Mouse (Mus musculus) 3134 (cell line): ENCODE data around the gene Rps6kc1.

Source experiments
- DNase-seq: peaks from one replicate; pipeline ENCODE4 v3.0.0-alpha.2; 2011; ENCODE audit warnings: low spot score; ENCODE audit not compliant: insufficient read length; ENCODE audit errors: extremely low read depth

Gene Rps6kc1

DNA sequence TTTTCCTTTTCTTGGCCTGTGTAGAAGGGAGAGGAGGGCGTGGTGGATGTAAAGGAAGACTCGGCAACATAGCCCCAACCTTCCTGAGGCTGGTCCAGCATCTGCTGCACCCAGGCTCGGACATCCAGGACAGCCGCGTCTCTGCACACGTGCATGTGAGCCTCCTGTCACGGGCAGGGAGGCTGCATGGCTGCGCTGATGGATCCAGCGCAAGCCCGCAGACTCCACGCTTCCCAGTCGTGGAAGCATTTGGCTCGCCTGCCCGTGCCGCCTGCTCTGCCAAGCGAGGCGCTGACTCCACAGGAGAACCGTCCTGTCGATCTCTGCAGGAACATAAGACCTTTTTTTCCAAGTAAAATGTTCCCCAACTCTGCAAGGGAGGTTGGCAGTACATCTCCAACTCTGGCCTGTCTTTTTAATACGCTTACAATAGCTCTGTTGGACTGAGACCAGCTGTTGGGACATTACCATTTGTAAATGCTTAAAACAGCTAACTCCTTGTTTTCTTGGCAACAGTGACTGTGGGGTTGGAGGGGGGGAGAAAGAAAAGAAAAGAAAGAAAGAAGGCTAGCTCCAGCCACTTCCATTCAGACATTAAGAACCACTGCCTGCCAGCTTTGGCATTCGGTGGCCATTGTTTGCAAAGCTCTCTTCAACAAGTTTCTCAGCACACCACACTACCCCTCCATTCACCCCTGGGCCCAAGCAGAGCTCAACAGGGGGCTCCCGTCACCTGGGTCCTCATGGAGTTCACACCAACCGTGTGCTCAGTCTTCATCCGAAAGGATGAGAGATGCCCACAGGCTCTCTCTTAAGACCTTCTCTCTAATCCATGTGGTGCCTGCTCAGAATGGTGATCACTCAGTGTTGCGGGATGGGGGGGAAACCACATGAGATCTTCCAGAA is 229.3 kb downstream of the Rps6kc1 start:
- DNase-seq, result no peak

DNA sequence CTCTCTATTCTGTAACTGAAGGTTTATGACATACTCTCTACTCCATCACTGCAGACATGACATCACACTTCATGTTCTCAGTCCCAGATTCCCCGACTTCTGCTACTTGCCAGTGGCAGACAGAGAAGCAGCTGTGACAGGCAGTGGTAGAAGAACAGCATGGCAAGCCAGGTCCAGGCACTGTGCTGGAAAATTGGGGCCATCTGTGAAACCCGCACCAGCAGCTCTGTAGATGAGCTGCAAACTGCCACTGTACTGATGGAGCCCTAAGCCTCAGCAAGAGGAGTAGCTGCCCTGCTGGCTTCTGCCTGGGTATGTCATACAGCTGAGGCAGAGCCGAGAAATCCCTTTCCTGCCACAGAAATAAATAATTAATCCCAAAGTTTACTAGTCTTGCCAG is 236.1 kb downstream of the Rps6kc1 start:
- no peak for DNase-seq

DNA sequence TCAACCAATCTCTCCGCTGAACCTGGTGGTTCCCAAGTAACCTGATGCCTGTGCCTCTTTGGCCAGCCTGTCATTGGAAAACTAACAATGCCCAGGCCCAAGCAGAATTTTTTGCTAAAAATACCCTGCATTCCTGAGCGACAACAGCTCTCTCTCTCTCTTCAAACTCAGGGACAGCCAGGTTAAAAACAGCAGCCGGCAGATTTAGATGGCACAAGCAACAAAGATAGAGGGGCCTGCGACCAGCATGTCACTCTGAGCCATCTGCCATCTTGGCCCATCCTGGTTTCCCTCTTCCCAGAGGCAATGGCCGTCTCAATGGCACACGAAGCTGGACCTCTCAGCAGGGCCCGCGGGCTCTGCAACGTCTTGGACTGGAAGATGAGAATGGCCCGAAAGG is 242.5 kb downstream of the Rps6kc1 start:
- DNase-seq, result no peak

DNA sequence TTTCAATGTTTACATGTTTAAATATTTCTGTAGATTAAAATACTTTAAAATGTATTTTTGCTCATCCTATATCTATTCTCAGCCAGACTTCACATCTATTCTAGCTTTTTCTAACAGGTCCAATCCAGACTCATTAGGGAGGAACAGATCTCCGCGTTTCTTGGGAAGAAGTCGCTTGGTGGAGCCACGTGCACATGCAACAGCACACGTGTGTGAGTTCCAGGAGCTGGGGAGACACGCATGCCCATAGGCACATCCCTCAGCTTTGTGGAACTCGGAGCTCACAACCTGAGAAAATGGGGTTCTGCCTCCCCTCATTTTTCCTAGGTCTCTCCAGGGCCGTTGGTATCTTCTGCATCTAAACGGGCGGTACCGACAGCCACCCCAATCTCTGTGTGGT is 243.7 kb downstream of the Rps6kc1 start:
- no peak for DNase-seq

DNA sequence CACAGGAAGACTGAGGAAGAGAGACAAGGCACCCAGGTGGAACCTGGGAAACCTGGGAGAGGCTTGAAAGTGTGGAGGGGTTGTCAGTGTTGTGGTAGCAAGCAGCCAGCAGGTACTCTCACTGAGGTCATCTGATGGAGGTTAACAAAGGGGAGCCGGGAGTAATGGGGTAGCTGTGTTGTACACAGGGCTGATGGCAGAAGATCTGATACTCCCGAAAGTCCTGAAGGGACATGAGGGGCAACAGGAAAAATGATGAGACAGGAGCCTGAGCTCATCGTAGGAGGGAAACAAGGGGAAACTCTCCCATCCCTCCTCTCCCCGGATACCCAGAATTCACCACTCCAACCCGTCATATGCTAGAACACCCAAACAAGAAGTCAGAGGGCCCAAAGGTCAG is 244.2 kb downstream of the Rps6kc1 start:
- DNase-seq, result no peak

DNA sequence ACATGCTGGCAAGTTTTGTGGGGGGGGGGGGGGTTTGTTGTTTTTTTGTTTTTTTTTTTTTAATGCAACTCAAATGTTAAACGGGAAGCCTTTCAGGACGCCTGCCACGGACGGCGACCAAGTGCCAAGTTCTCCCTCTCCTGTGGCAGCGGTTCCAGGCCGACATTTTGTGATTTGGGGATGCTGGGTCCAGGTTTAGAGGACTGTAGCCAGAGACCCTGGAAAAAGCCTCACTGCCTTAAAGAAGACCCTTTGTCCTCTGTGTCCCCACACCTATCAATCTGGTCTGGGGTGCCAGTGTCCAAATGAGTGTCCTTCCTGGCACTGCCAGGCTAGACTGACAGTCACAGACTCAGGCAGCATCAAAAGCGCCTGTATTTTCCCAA is 246.1 kb downstream of the Rps6kc1 start:
- no peak for DNase-seq

DNA sequence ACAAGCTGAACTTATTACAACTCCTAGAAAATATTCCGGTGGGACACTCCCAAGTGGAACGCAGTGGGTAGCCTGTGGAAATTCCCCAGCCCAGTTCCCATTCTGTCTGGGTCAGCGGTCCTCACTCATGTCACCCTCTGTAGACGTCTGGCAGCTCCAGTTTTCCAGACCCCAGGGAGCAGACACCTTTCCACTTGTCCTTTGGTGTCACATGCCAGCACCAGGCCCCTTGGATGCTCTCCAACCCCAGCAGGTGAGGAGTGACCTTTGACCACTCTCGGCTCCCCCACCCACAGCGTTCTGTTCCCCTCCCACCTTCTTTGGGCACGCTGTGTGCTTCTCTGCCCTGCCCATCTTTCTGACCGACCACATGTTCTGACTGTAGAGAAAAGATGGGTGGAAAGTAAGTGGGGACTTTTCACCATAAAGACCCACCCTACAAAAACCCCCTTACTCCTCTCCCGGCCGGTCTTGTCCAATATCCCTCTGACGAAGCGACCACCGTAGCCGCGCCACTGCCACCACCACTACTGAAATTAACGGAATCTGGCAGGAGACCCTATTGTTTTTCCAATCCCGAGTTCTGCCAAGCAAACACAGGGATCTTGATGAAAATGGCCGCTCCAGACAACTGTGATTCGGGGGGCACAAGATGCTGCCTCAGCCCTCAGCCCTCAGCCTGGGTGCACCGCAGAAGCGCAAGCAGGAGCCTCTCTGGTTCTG is 246.6 kb downstream of the Rps6kc1 start:
- no peak for DNase-seq

DNA sequence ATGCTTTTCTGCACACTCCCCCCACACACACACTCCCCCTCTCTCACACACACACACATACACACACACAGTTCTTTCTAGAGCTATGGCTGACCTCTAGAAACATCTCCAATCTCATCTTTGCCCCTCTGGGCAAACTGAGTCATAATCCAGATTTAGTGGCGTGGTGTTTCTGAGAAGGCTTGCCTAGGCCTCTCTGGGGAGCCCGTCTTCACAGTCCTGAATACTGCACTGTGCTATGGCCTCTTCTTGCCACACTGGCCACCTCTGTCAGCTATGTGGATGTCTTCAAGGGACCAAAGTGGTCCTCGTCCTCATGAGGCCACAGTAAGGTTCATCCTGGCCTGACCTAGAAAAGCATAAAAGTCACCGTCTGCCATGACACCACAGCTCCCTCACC is 247.6 kb downstream of the Rps6kc1 start:
- DNase-seq, result no peak

DNA sequence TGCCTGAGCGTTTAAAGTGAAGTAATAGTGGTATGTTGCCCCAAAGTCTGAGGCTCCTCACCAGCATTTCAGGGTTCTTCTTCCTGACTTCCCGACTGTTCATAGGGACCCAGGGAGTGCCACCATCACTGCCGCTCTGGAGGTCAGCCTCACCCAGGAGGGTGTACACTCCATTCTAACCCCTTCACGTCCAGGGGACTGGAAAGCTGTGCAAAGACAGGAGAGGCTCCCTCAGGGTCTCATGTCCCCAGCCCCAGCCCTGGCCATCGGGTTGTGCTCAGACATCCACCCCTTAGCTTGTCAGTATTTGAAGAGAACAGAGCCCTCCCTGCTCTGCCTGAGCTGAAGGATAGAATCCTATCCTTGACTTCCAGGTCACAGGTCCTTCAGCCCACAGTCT is 248.8 kb downstream of the Rps6kc1 start:
- DNase-seq, result no peak

DNA sequence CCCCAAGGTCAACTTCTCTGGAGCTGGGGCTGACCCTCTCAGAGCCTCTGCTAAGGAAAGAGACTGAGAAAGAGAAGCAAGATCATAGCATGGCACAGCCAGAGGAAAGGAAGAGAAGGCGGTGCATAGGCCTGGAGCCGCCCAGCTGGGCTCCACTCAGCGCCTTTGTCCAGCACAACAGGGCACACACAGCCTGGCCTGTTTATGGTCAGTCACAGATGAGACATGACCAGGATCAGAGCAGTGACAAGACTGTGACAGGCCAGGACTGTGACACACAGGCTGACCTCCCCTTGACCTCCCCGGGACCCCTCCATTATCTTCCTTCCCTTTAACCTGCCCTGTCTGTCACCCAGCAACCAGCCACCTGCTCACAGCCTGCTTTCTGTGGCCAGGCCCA is 249.8 kb downstream of the Rps6kc1 start:
- DNase-seq, result no peak

DNA sequence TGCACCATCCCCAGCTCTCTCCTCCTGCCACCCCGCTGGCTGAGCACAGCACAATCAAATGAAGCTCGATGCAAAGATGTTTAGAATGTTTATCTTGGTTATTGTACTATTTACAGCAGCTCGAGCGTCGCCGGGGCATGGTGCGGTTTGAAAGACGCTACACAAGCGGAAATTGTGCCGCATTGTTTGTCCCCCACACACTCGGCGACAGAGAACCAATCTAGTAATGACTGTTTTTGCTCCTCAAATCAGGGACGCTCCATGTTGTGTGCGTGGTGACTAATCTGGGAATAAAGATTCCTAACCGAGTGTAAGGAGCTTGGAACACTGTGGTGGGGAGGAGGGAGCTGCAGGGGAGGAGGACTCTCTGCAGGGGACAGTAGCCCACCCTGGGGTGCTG is 250.3 kb downstream of the Rps6kc1 start:
- DNase-seq, result no peak

DNA sequence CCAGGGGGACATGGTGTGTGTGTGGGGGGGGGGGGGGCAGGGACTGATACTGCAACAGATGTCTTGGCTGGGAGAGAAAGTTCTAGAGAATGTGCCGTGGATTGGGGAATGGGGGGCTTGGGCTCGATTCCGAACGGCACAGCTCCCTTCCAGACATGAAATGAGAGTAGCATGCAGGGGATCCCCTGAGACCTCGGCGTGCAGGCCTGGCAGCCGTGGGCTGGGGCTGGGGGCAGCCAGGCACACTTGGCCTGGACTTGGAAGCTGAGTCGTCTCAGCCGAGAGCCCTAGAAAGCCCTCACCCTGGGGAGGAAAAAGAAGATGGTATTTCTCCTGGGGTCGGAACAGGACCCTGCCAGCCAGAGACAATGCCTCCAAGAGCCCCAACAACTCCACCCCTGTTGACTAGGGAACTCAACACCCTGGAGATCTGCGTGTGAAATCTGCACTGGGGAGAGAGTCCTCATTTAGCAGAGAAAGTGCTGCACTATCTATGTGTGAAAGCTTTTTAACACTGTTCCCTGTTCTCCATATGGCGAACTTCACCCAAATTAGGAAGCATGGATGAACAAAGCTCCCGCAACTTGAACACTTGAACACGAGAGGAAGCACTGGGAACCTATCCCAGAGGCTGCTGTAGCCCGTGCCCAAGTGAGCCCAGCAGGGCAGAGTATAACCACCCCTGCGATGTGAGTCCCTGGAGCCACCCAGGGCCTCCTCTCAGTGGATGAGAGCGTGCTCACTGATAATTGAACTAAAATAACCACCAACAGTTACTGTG is 251.7 kb downstream of the Rps6kc1 start:
- no peak for DNase-seq

DNA sequence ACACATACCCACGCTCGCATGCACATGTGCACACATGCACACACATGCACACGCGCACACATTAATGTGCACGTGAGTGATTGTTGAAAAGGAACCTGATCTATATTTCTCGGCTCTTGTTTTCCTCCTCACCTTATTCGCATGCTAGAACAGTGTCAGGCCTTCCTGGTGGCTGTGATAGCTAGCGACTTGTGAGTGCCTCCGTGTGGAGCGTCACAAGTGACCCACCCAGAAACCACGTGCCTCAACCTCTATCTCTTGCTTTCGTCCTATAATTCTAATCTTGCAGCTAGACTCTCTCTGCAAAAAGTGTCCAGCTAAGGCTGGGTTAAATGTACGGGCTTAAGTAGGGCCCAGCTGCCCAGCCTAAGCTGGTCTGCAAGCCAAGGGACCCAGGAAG is 253.3 kb downstream of the Rps6kc1 start:
- no peak for DNase-seq

DNA sequence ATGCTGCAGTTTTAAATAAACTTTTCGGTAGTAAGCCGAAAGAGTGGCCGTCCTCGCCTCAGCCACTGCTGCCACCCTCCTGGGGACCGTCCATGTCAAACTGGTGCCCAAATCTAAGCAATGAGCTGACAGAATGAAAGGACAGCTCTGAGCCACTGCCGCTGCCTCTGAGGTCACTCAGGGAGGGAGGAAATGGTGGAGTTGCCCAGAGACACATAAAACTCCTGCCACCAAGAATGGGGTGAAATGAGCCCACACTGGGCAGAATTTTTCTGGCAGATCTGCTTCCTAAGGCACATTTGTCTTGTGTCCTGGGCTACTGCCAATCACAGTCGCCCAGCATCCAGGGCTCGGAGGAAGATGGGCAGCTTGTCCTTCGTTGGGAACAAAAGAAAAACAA is 255.5 kb downstream of the Rps6kc1 start:
- no peak for DNase-seq

DNA sequence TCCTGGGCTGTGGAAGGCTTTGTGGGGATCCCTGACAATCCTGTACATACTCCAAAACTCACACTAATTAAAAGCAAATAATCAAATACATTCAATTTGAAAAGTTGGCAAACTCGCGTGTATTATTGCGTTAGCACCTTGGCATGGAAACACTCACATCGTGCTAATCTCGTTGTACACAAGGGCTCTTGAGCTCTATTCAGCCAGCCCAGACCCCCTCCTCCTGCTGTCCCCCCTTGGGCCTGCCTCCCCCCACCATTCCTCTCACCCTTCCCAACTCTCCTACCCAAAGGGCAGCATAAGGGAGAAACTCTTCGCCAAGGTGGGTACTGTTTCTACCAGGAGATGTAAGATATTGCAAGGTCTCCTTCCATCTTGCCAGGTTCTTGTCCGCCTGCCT is 255.9 kb downstream of the Rps6kc1 start:
- no peak for DNase-seq

DNA sequence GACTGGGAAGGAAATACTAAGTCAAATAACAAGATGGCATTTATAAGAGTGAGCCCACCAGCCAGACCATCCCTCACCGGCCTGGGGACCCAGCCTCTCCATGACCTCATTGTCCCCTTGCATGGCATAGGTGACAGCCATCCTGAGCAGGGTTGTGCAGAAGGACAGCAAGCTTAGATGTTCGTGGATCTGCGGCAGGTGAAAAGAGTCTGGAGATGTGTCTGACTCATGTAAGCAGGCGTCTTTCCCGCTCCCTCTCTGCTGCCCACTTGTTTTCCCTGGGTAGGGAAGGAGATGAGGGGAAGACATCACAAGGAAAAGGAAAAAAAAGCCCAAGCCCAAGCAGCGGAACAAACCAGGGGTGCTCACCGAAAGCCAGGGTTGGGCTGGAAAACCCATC is 256.5 kb downstream of the Rps6kc1 start:
- no peak for DNase-seq

DNA sequence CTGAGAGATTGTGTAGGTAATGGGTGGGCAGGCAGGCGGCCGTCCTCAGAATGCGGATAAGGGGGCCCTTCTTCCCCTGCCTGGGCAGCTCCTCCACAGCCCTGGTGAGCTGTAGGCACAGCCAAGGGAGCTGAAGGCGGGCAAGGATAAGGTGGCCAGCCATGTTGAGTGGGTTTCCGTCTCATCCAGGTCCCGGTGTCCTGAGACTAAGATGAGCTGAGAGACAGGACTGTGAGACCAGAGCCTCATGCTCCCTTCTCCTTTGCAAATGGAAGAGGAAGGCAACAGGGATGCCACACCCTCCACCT is 256.9 kb downstream of the Rps6kc1 start:
- DNase-seq, result no peak

DNA sequence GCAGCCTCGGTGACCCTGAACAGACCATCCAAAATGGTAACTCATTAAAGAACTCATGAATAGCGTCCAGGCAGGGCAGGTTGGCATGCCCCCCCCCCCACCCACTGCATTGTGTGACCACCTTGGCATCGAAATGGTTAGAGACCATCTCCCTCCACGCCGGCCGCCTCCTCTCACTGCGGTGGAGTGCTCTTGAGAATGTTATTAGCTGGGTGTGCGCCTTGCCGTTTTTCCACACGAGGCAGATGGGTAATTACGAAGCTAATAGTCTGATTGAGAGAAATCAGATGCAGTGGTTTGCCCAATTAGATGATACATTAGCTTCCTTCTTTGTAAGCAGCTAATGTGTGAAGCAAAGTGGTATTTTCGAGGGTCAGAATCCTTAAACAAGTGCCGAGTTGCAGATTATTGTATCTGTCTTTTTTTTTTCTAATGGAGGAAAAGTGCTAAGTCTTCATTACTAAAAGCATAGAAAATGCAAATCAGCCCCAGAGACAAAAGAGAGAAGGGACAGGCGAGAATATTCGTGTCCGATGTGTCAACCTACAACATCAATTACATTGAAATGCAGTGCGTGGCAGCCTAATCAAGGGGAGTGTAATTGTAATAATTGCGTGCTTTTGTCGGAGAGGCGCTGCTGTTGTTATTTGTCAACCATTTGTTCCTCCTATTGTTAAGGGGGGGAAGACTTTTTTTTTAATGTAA is 257.4 kb downstream of the Rps6kc1 start:
- DNase-seq, result no peak

DNA sequence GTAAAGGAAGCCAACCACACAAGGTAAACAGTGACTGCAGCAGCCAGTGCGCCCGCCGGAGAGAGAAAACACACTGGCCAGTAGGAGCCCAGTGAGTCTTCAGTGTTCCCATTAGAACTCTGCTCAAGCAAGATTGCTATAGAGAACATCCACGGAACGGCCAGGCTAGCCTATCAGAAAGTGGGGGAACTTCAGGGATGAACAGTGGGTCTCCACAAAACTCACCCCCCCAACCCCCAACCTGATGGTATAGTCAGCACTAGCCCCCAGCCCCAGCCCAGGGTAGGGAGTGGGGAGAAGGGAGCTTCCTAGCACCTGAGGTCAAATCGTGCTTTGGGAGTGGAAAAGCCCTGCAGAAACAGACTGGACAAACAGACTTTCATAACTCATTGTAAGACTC is 258.5 kb downstream of the Rps6kc1 start:
- DNase-seq, result no peak
